Mouse (Mus musculus): Measurements from ENCODE around the gene Klhl8.
"Not testable (repeated sequence)": the region's sequence is repeated elsewhere in the genome, so short reads cannot be mapped to it uniquely, and the experiment has no call there.

Gene Klhl8

GRCm38 (mm10) chr5:103910748-103911409, at the start of gene Klhl8:
Gene Klhl8, minus strand, starts transcription at chr5:103911259.
- peak; percentile 90 for DNase-seq (ENCODE audit: low spot score)

DNA sequence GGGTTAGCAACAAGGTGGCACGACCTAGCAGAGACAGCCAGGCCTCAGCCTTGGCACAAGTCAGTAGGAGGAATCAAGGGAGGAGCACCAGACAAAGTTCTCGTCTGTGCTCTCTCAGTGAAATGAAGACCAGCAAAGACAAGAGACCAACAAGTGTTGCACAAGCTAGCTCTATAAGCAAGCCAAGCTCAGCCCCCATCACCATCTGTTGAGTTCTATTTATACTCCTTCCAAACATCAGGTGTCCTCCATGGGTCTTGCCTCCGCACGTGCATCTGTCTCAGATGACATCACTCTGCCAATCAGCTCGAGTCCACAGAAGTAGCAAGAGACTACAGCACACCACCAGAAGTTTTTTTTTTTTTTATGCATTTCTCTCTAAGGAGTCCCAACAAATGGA, 43.6 kb upstream of the Klhl8 start:
- DNase-seq (ENCODE audit: low spot score): no peak

DNA sequence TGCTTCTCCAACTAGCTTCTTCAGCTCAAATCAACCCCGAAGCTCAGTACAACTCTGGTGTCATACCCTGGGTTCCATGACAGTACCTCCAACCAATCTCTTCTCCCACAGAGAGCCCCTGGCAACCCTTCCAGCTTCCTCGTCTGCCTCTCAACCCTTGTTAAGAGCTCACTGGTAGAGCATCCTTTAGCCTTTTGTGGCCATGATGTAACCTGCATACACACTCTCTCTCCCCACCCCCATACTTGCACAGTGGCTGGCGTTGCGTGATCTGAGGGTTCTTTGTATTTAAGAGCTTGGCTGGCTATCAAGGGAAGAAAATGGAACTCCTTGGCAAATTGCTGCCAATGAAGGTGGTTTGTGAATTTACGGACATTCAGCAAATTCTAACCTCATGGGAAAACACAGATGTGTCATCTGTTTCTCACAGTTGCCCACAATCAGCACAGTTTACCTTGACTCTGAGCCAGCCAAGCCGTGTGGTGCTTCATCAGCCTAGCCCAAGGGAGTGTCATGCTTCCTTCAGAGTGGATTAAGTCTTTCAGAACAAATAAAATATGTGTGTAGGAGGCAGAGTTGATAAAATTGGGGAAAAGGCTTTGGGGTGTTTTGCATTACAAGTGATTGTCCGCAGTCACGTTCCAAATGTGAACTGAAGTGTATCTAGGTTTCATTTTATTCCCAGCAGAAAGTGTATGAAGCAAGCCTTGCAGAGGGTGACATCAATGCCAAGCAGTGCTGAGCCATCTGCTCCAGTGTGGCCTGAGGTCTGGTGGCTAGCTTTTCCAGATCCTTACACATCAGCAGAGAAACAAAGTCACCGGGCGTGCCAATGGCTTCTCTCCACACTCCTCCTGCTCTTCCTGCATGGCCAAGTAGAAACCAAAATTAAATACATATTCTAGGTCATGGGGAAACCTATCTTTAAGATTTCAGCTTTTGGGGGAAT, 42.4 kb upstream of the Klhl8 start:
- no peak for DNase-seq (ENCODE audit: low spot score)

- not testable (repeated sequence) for DNase-seq (ENCODE audit: low spot score)
Measured at GRCm38 (mm10) chr5:103950138-103950537, 39.1 kb upstream of the Klhl8 start.

DNA sequence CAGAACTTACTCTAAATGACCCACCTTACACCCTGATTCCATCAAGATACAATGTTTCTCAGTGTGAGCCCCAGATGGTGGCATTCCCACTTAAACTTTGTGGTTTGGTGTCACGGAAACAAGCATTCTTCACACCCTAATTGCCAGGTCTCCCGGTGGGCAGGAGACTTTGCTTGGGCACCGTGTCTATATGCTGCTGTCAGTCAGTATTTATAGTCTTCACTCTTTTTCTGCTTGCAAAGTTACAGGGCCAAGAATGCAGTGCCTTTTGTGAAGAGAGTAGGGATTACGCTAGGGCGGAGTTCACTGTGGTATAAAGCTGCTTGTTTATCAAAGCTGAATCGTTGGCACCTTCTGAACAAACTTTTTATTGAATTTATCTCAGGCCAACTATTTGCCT, 32.1 kb upstream of the Klhl8 start:
- no peak for DNase-seq (ENCODE audit: low spot score)

DNA sequence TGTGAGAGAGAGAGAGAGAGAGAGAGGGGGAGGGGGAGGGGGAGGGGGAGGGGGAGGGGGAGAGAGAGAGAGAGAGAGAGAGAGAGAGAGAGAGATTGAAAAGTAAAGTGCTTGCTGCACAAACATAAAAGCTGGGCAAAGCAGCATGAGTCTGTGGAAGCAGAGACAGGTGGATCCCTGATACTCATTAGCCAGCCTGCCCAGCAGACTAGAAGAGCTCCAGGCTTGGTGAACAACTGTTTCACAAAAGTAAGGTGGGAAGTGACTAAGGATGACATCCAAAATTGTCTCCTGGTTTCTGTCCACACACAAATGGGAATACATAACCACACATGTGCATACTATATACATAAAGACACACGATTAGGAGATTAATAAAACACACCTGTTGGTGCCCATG, 28.8 kb upstream of the Klhl8 start:
- DNase-seq (ENCODE audit: low spot score): peak; percentile 53

DNA sequence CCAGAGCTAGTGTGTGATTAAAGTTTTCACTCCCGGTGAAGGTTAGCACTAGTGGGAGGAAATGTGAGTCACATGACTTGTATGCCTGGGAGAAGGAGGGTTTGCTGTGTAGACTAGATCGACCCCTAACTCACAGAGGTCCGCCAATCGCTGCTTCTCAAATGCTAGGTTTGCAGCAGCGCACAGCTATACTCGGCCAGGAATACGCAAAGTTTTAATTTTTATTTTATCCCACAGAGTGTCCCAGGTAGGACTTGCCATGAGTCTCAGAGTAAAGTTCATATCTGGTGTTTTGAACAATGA, 28.2 kb upstream of the Klhl8 start:
- no peak for DNase-seq (ENCODE audit: low spot score)

- peak; percentile 82 for DNase-seq (ENCODE audit: low spot score)
Measured at GRCm38 (mm10) chr5:103938547-103939349, 27.7 kb upstream of the Klhl8 start.

DNA sequence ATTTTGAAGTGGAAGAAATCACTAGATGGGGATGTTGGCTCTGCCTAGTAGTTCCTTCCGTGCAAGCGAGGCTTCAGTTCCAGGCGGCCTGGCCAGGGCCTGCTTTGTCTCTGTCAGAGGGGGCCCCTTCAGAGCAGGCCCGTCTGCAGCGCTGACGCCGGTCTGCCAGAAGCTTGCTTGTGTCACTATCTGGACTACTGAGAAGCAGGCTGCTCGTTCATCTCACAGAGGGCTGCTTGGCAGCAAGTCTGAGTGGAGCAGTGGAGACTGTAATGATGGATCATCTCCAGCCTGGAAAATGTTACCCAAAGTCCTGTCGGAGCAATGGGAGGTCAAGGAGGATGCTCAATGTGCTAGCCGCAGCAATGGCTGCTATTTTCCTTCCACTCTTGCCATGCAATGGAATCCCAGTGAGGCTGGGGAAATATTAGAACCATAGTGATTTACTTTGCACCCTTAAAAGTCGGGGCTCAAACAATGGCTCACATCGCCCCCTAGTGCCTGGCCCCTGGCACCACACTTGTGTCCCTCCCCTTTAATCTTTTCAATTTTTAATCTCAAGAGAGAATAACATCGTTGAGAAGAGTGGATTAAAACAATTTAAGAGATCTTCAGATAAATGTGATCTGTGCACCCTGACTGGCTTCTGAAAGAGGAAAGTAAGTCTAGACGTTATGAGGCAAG, 26.0 kb upstream of the Klhl8 start:
- peak; percentile 77 for DNase-seq (ENCODE audit: low spot score)

GRCm38 (mm10) chr5:103931924-103932323, 20.9 kb upstream of the Klhl8 start:
- not testable (repeated sequence) for DNase-seq (ENCODE audit: low spot score)

- DNase-seq (ENCODE audit: low spot score): no peak
Measured at GRCm38 (mm10) chr5:103930511-103930910, 19.5 kb upstream of the Klhl8 start.

DNA sequence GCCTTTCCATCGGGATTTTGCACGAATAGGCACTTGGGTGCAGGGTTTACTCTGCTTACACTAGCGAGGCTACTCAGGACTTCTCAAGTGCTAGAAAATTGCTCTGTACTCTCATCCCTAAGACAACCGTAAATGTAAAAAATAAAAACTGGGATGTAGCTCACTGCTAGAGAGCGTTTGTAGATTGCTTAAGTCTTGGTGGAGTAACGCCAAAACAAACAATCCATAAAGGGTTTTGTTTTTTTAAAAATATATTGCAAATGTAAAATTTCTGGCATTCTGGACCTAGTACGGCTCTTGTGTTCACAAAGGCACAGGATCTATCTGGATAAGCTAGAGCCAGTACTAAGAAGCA, 17.1 kb upstream of the Klhl8 start:
- no peak for DNase-seq (ENCODE audit: low spot score)

GRCm38 (mm10) chr5:103927429-103928195, 16.6 kb upstream of the Klhl8 start:
- DNase-seq (ENCODE audit: low spot score): peak; percentile 98

DNA sequence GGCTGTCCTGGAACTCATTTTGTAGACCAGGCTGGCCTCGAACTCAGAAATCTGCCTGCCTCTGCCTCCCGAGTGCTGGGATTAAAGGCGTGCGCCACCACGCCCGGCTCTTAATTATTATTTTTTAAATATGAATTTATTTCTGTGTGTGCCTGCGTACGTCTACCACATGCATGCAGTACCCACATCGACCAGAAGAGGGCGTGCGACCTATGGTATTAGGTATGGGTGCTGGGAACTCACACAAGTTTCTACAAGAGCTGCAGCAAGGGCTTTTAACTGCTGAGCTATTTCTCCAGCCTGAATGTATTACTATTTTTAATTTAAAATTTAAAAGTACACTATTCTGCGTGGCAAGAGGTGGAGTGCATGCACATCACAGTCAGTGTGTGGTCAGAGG, 15.3 kb upstream of the Klhl8 start:
- DNase-seq (ENCODE audit: low spot score): peak; percentile 57

- no peak for DNase-seq (ENCODE audit: low spot score)
Measured at GRCm38 (mm10) chr5:103923755-103924154, 12.7 kb upstream of the Klhl8 start.

- no peak for DNase-seq (ENCODE audit: low spot score)
Measured at GRCm38 (mm10) chr5:103923101-103923500, 12.0 kb upstream of the Klhl8 start.

DNA sequence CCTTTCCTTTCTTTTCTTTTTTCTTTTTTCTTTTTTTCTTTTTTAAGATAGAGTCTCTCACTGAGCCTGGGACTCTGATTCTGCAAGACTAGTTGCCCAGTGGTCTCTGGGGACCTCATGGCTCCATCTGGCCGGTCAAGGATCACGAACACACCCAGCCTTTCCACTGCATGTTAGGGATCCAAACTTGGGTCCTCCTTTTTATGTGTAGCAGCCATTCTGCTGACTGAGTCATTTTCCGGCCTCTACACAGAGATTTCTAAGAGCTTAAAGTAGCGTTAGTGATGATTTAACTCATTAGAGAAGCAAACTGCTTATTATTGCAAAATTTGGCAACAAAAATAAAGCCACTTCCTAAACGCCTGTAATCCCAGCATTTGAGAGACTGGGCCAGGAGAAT, 11.4 kb upstream of the Klhl8 start:
- no peak for DNase-seq (ENCODE audit: low spot score)

DNA sequence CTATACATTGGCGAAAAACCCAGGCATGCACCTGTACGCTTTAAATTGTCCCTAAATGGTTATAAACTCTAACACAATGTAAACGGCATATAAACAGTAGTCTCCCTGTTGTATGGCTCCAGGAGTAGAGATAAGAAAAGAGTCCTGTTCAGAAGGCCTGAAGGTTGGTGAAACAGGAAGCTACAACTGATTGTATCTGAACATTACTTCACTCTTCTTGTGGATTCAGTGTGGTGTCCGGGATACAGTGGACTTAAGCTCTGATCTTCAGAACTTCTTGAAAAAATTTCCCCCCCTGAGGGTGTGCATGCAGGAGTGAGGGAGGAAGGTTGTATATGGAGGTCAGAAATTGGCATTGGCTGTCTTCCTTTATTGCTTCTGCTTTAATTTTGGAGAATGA, 8.4 kb upstream of the Klhl8 start:
- DNase-seq (ENCODE audit: low spot score): no peak

- DNase-seq (ENCODE audit: low spot score): no peak
Measured at GRCm38 (mm10) chr5:103918233-103918632, 7.2 kb upstream of the Klhl8 start.

DNA sequence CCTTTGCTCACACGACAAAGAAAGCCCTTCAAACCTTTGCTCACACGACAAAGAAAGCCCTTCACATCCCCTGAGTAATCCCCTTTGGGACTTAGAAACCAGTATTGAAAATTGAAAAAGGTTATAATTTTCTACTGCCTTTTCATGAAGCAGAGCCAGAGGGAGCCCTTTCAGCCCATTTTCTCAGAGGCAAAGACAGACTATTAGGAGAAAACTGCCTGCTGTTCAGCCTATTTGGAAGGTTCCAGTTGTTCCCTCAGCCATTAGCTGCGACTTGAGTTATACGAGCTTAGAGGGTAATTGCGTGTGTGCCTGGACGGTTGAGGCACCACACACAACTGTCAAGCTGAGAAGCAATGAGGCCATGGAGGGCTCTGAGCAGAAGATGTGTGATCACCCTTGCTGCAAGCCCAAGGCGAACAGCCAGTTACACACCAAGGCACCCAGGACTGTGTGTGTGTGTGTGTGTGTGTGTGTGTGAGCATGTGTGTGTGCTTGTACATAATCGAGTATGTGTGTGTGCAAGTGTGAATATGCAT, 6.4 kb upstream of the Klhl8 start:
- DNase-seq (ENCODE audit: low spot score): no peak
